Mouse (Mus musculus) forebrain, embryonic 12.5 days (tissue): ENCODE data around the gene Tle3. TPM values are rescaled to one million over a fixed set of nuclear protein-coding genes. Genes with fewer than 3 reads are reported as not detected.

Experiments used
- ATAC-seq: fragments of 200-750 bp; cut with Nextera tagmentation; 2 replicates; pipeline ENCODE4 v1.8.0; 2017; ENCODE audit warnings: moderate TSS enrichment; ENCODE audit not compliant: low FRiP score
- H3K27ac ChIP-seq: fragments of 300-500 bp; sonication (generic); 2 replicates; pipeline ENCODE4 v1.5.1; 2016; ENCODE audit warnings: mild to moderate bottlenecking
- H3K27me3 ChIP-seq: fragments of 300-500 bp; sonication (generic); 2 replicates; pipeline ENCODE4 v1.6.1; 2016; ENCODE audit warnings: mild to moderate bottlenecking
- H3K36me3 ChIP-seq: fragments of 300-500 bp; sonication (generic); replicated peaks from 2 replicates; pipeline ENCODE4 v1.6.1; 2016; ENCODE audit warnings: mild to moderate bottlenecking
- H3K4me1 ChIP-seq: fragments of 300-500 bp; sonication (generic); 2 replicates; pipeline ENCODE4 v1.6.1; 2016
- H3K4me2 ChIP-seq: fragments of 300-500 bp; sonication (generic); 2 replicates; pipeline ENCODE4 v1.6.1; 2016; ENCODE audit warnings: mild to moderate bottlenecking, moderate library complexity
- H3K4me3 ChIP-seq: fragments of 300-500 bp; sonication (generic); replicated peaks from 2 replicates; pipeline ENCODE4 v1.5.1; 2016; ENCODE audit warnings: mild to moderate bottlenecking
- H3K9ac ChIP-seq: fragments of 300-500 bp; sonication (generic); 2 replicates; pipeline ENCODE4 v1.6.1; 2016; ENCODE audit warnings: mild to moderate bottlenecking
- H3K9me3 ChIP-seq: fragments of 300-500 bp; sonication (generic); 2 replicates; pipeline ENCODE4 v1.6.1; 2016
- WGBS: fragments of 180-500 bp; shearing (Covaris S2); methylation state at CpG from one replicate; pipeline ENCODE4 v1.1.7; 2016; 5-methylcytosine and 5-hydroxymethylcytosine counted together
- polyA plus RNA-seq: library from polyadenylated mRNA; unstranded; fragments of >200 nt; fragmentation: Nextera tagmentation; extraction: Ambion mirVana; gene quantifications from 2 replicates; pipeline ENCODE4 v1.2.1, GENCODE M21; 2016

Gene Tle3
- polyA plus RNA-seq, 1 experiment from 2014 or later, result 56.2 TPM

GRCm38 (mm10) chr9:61433206-61433605 is 61.0 kb downstream of the Tle3 start:
- H3K36me3 ChIP-seq, result no peaks in the 10 kb centered on the region
- no peak for ATAC-seq

GRCm38 (mm10) chr9:61434062-61434461 is 61.9 kb downstream of the Tle3 start:
- Histone ChIP-seq H3K27ac (peak overlapping the region; percentile 61; the same call in 1 of the 2 replicates), H3K4me3 (no peak overlapping the region), H3K36me3 (no peaks in the 10 kb centered on the region), H3K4me1 (peaks cover 20% of the 10 kb centered on the region), H3K9me3 (no peaks in the 10 kb centered on the region), H3K4me2 (no peak overlapping the region), H3K9ac (no peak overlapping the region), H3K27me3 (peaks cover 40% of the 10 kb centered on the region)
- WGBS, result 34% methylated on average over 11 of the region's 11 CpGs
- peak; percentile 84 for ATAC-seq

More at GRCm38 (mm10) chr9:61433206-61433605, 61.0 kb downstream of the Tle3 start:
- Histone ChIP-seq H3K9ac (no peak overlapping the region), H3K4me1 (peaks cover 20% of the 10 kb centered on the region), H3K27me3 (peaks cover 40% of the 10 kb centered on the region; the same call in 1 of the 2 replicates), H3K4me2 (no peak overlapping the region), H3K27ac (no peak overlapping the region), H3K4me3 (no peak overlapping the region), H3K9me3 (no peaks in the 10 kb centered on the region)
- WGBS, result 87% methylated on average over 2 of the region's 2 CpGs

GRCm38 (mm10) chr9:61435191-61435989 is 63.2 kb downstream of the Tle3 start:
- 31% methylated on average over 8 of the region's 8 CpGs for WGBS
- Histone ChIP-seq H3K4me1 (peaks cover 20% of the 10 kb centered on the region), H3K36me3 (no peaks in the 10 kb centered on the region), H3K9me3 (no peaks in the 10 kb centered on the region), H3K27me3 (peaks cover 49% of the 10 kb centered on the region), H3K4me3 (no peak overlapping the region), H3K4me2 (no peak overlapping the region), H3K9ac (no peak overlapping the region), H3K27ac (no peak overlapping the region)
- peak; percentile 50; the same call in 1 of the 2 replicates for ATAC-seq

GRCm38 (mm10) chr9:61436104-61436503 is 63.9 kb downstream of the Tle3 start:
- Histone ChIP-seq H3K9me3 (no peaks in the 10 kb centered on the region), H3K9ac (no peak overlapping the region), H3K4me2 (no peak overlapping the region), H3K27ac (no peak overlapping the region), H3K4me3 (no peak overlapping the region), H3K4me1 (peaks cover 21% of the 10 kb centered on the region), H3K27me3 (peaks cover 46% of the 10 kb centered on the region), H3K36me3 (no peaks in the 10 kb centered on the region)
- no peak for ATAC-seq
- 87% methylated on average over 2 of the region's 2 CpGs for WGBS

DNA sequence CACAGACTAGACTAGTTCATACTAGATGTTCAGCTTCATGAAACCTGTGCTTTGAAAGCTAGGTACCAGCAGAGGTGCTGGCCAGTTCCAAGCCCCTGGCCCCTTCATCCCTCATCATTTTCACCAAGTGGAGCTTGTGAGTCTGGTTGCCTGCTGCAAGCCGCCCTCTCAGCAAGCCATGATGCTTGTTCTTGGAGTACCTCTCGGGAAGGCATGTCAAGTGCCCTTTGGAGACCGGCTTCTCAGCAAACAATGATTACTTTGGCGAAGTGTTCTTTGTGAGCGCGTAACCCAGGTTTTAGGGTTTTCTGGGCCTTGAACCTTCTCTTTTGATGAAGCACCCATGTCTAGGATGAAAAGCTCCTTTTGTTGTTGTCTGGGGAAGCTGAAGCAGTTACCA is 64.6 kb downstream of the Tle3 start:
- H3K9me3 ChIP-seq, result no peaks in the 10 kb centered on the region
- no peak overlapping the region for H3K4me3 ChIP-seq
- H3K27ac ChIP-seq, result no peak overlapping the region
- no peak overlapping the region for H3K4me2 ChIP-seq
- ATAC-seq, result no peak
- peaks cover 42% of the 10 kb centered on the region for H3K27me3 ChIP-seq
- H3K4me1 ChIP-seq, result peaks cover 27% of the 10 kb centered on the region
- no peaks in the 10 kb centered on the region for H3K36me3 ChIP-seq
- no peak overlapping the region for H3K9ac ChIP-seq
- 76% methylated on average over 6 of the region's 6 CpGs for WGBS

GRCm38 (mm10) chr9:61439092-61439491 is 66.9 kb downstream of the Tle3 start:
- ATAC-seq, result no peak
- H3K4me1 ChIP-seq, result peaks cover 36% of the 10 kb centered on the region
- no peaks in the 10 kb centered on the region for H3K9me3 ChIP-seq

DNA sequence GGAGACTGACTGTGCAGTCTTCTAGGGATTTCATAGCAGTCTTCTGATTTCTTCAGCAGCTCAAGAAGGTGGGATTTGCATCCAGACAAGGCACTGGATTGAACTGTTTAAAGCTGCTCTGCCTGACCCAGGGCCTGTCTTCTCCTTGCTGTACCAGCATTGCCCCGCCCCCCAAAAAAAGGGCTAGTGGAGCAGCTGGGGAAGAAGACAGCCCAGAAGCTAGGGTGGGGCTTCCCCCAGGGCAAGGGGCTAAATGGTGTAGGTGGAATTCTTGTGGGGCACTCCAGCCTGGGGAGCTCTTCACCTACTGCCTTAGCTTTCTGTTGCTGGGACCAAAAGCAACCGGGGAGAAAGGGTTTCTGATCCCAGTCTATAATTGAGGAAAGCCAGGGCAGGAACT is 67.8 kb downstream of the Tle3 start:
- Histone ChIP-seq H3K36me3 (no peaks in the 10 kb centered on the region), H3K9ac (no peak overlapping the region), H3K9me3 (no peaks in the 10 kb centered on the region), H3K4me1 (peaks cover 31% of the 10 kb centered on the region), H3K27me3 (peaks cover 42% of the 10 kb centered on the region), H3K4me2 (no peak overlapping the region), H3K27ac (no peak overlapping the region), H3K4me3 (no peak overlapping the region)
- ATAC-seq, result no peak
- WGBS, result 74% methylated on average over 2 of the region's 2 CpGs

More at GRCm38 (mm10) chr9:61439092-61439491, 66.9 kb downstream of the Tle3 start:
- Histone ChIP-seq H3K36me3 (no peaks in the 10 kb centered on the region), H3K4me3 (no peak overlapping the region), H3K9ac (no peak overlapping the region), H3K27ac (no peak overlapping the region), H3K27me3 (peaks cover 35% of the 10 kb centered on the region), H3K4me2 (no peak overlapping the region)
- WGBS, result 68% methylated on average over 6 of the region's 6 CpGs

GRCm38 (mm10) chr9:61441206-61441913 is 69.2 kb downstream of the Tle3 start:
- H3K4me2 ChIP-seq, result no peak overlapping the region
- no peaks in the 10 kb centered on the region for H3K36me3 ChIP-seq
- H3K27me3 ChIP-seq, result peaks cover 40% of the 10 kb centered on the region
- no peaks in the 10 kb centered on the region for H3K9me3 ChIP-seq
- WGBS, result 51% methylated on average over 11 of the region's 11 CpGs
- no peak overlapping the region for H3K4me3 ChIP-seq
- no peak for ATAC-seq
- H3K9ac ChIP-seq, result no peak overlapping the region
- H3K27ac ChIP-seq, result no peak overlapping the region
- peaks cover 41% of the 10 kb centered on the region for H3K4me1 ChIP-seq

GRCm38 (mm10) chr9:61442951-61443630 is 70.9 kb downstream of the Tle3 start:
- Histone ChIP-seq H3K9me3 (no peaks in the 10 kb centered on the region), H3K4me2 (no peak overlapping the region), H3K9ac (no peak overlapping the region), H3K4me1 (peaks cover 45% of the 10 kb centered on the region), H3K4me3 (no peak overlapping the region), H3K27me3 (peaks cover 42% of the 10 kb centered on the region), H3K36me3 (no peaks in the 10 kb centered on the region), H3K27ac (no peak overlapping the region)
- ATAC-seq, result 0 out of 2 replicates have a peak, but pooled peaks have one; percentile 55
- WGBS, result 55% methylated on average over 5 of the region's 5 CpGs

DNA sequence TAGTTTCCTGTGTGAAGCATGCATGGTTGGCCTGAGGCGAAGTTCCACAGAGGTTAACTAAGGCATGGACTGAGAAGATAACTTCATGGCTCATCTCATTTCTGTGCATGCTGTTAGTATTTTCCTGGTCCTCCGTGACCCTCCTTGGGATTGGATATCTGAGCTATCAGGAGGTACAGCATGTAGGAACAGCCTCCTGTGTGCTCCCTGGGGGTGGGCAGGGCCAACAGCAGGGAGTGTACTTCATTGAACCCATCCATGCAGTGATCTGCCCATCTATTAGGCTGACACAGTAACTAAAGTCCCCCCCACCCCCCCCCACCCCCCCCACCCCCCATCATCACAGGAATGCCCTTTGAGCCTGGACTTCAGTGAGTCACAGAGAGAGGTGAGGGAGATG is 73.0 kb downstream of the Tle3 start:
- WGBS, result 80% methylated on average over 2 of the region's 2 CpGs
- H3K36me3 ChIP-seq, result no peaks in the 10 kb centered on the region
- peaks cover 45% of the 10 kb centered on the region for H3K27me3 ChIP-seq
- peaks cover 45% of the 10 kb centered on the region for H3K4me1 ChIP-seq
- H3K4me3 ChIP-seq, result no peak overlapping the region
- H3K9ac ChIP-seq, result no peak overlapping the region
- no peak for ATAC-seq
- H3K27ac ChIP-seq, result no peak overlapping the region
- no peak overlapping the region for H3K4me2 ChIP-seq
- no peaks in the 10 kb centered on the region for H3K9me3 ChIP-seq

DNA sequence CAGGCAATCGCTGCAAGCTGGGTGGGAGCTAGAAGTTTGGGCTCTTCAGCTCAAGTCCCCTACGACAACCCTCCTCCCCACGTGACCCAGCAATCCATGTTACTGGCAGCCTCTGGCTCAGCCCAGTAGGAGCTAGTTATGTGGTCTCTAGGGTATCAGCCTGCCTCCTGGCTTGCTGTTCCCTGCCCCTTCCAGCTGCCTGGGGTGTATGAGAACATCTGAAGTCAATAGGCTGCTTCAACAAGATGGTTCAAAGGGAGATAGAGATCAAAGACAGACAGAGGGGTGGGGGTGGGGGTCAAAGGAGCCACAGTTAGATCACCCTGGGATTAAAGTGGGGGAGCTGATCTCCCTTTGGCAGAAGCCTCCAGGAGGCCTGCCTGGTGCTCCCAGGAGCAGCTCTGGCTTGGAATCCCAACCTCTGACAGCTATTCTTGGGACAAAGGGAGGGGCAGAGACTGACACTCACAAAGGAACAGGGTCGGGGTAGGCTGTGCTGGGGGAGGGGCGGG is 73.6 kb downstream of the Tle3 start:
- no peaks in the 10 kb centered on the region for H3K9me3 ChIP-seq
- no peak for ATAC-seq
- H3K4me1 ChIP-seq, result peaks cover 45% of the 10 kb centered on the region
- no peak overlapping the region for H3K4me3 ChIP-seq
- WGBS, result 9% methylated on average over 5 of the region's 5 CpGs
- H3K27me3 ChIP-seq, result peaks cover 45% of the 10 kb centered on the region
- no peaks in the 10 kb centered on the region for H3K36me3 ChIP-seq
- H3K27ac ChIP-seq, result peak overlapping the region; percentile 36; the same call in 1 of the 2 replicates
- no peak overlapping the region for H3K4me2 ChIP-seq
- H3K9ac ChIP-seq, result no peak overlapping the region

DNA sequence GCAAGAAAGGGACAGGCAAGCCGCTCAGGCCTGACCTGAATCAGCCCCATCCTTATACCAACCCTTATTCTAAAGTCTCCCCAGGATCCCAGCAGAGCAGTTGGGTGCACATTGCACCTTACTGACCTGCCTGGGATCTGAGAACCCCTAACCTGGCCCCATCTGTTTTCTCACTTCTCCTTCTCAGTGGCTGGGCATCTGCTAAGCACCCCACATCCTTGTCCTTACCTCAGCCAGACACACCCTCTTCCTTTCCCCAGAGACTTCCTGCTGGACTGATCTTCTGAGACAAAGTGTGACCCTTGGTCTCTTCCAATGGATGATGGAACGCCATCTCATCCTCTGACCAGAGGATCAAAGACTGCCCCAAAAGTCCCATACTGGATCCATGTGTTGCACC is 74.8 kb downstream of the Tle3 start:
- Histone ChIP-seq H3K4me1 (peaks cover 36% of the 10 kb centered on the region), H3K27me3 (peaks cover 54% of the 10 kb centered on the region), H3K27ac (no peak overlapping the region)

More for the DNA sequence above, 74.8 kb downstream of the Tle3 start:
- WGBS, result 84% methylated on average over 2 of the region's 2 CpGs
- Histone ChIP-seq H3K4me3 (no peak overlapping the region), H3K9me3 (no peaks in the 10 kb centered on the region), H3K36me3 (no peaks in the 10 kb centered on the region), H3K9ac (no peak overlapping the region), H3K4me2 (no peak overlapping the region)
- no peak for ATAC-seq
